21 mouse cellular contexts compared by ENCODE assay signal in the genomic region with DNA sequence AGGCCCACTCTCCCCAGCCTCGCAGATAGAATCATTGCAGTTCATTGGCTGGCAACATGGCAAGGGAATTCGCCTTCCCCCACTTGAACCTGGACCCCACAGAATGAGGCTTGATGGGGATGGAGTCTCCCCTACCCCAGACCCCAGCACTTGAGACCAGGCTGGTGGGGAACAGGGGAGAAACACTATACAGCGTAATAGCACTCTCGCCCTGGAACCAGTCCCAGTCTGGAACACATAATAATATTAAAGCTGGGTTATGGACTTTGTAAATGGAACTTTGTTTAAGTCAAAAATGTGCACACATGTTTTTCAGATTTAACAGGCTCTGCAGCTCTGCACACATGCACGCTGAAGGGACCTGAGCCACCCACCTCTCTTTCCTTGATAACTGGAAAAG. TPM values are rescaled to one million over a fixed set of nuclear protein-coding genes. Genes with fewer than 3 reads are reported as not detected.
DNase-seq lines count a peak whose midpoint lies in the region; ATAC-seq and TF ChIP-seq lines count a peak whose summit lies in the region.
"Had no signal": no experiment of that assay in that cellular context is flagged by ENCODE, and none has a peak within 500 bp of the region (broad histone marks: within the 10 kb centered on the region; RNA-seq: fewer than 3 reads in every experiment).

No protein-coding gene starts in this region.

- no peaks in the 10 kb centered on the region for H3K36me3 ChIP-seq in hindbrain, embryonic 12.5 days
- H3K36me3 ChIP-seq in hindbrain, embryonic 10.5 days = peaks cover 28% of the 10 kb centered on the region
- H3K36me3 ChIP-seq in embryonic facial prominence, embryonic 13.5 days = no peaks in the 10 kb centered on the region
- no peaks in the 10 kb centered on the region for H3K36me3 ChIP-seq in embryonic facial prominence, embryonic 14.5 days (ENCODE audit: control insufficient read depth, insufficient read depth, low read length)
- no peaks in the 10 kb centered on the region for H3K36me3 ChIP-seq in limb, embryonic 14.5 days (ENCODE audit: control insufficient read depth, insufficient read depth, low read length)
- H3K36me3 ChIP-seq: forebrain, embryonic 15.5 days; heart, embryonic 10.5 days; heart, embryonic 15.5 days had no signal

- 80% methylated on average over 5 of the region's 5 CpGs for WGBS in hindbrain, embryonic 12.5 days
- 95% methylated on average over 5 of the region's 5 CpGs for WGBS in hindbrain, embryonic 10.5 days
- WGBS in embryonic facial prominence, embryonic 13.5 days = 42% methylated on average over 5 of the region's 5 CpGs
- 36% methylated on average over 5 of the region's 5 CpGs for WGBS in embryonic facial prominence, embryonic 14.5 days
- 31% methylated on average over 5 of the region's 5 CpGs for WGBS in limb, embryonic 14.5 days

- H3K4me3 ChIP-seq in hindbrain, embryonic 12.5 days = no peak overlapping the region
- H3K4me3 ChIP-seq in hindbrain, embryonic 10.5 days = no peak overlapping the region
- H3K4me3 ChIP-seq in embryonic facial prominence, embryonic 13.5 days = no peak overlapping the region
- no peak overlapping the region for H3K4me3 ChIP-seq in embryonic facial prominence, embryonic 14.5 days (ENCODE audit: low read depth, low read length)
- H3K4me3 ChIP-seq in limb, embryonic 14.5 days (replicated peaks; ENCODE audit: low read length) = no peak overlapping the region
- H3K4me3 ChIP-seq: erythroblast, embryonic 14.5 days; forebrain, embryonic 15.5 days; heart, embryonic 10.5 days; heart, embryonic 15.5 days had no signal

- H3K9me3 ChIP-seq in hindbrain, embryonic 12.5 days (replicated peaks) = no peaks in the 10 kb centered on the region
- no peaks in the 10 kb centered on the region for H3K9me3 ChIP-seq in hindbrain, embryonic 10.5 days
- no peaks in the 10 kb centered on the region for H3K9me3 ChIP-seq in embryonic facial prominence, embryonic 13.5 days
- no peaks in the 10 kb centered on the region for H3K9me3 ChIP-seq in embryonic facial prominence, embryonic 14.5 days (ENCODE audit: control insufficient read depth, low read length)
- no peaks in the 10 kb centered on the region for H3K9me3 ChIP-seq in limb, embryonic 14.5 days (ENCODE audit: control insufficient read depth, low read length)
- H3K9me3 ChIP-seq: forebrain, embryonic 15.5 days; heart, embryonic 10.5 days; heart, embryonic 15.5 days had no signal

- no peak for ATAC-seq in hindbrain, embryonic 12.5 days (ENCODE audit: low FRiP score)
- ATAC-seq in embryonic facial prominence, embryonic 13.5 days (ENCODE audit: insufficient number of reproducible peaks, insufficient read depth, low FRiP score, low TSS enrichment, low read depth) = peak; percentile 73; the same call in 1 of the 2 replicates
- peak; percentile 82 for ATAC-seq in embryonic facial prominence, embryonic 14.5 days (ENCODE audit: low read depth)
- ATAC-seq in limb, embryonic 14.5 days (ENCODE audit: low FRiP score, low read depth) = peak; percentile 89
- no peak for ATAC-seq in monocyte, adult 5-6 weeks (replicated peaks; ENCODE audit: insufficient number of reproducible peaks, low FRiP score, low TSS enrichment, poor library complexity, severe bottlenecking)
- ATAC-seq: forebrain, embryonic 15.5 days had no signal

- H3K27ac ChIP-seq in hindbrain, embryonic 12.5 days = peak overlapping the region; percentile 45; the same call in 1 of the 2 replicates
- no peak overlapping the region for H3K27ac ChIP-seq in hindbrain, embryonic 10.5 days
- peak overlapping the region; percentile 95 for H3K27ac ChIP-seq in embryonic facial prominence, embryonic 13.5 days
- H3K27ac ChIP-seq in embryonic facial prominence, embryonic 14.5 days (replicated peaks; ENCODE audit: low read depth, low read length) = peak overlapping the region; percentile 81
- peak overlapping the region; percentile 82 for H3K27ac ChIP-seq in limb, embryonic 14.5 days (replicated peaks; ENCODE audit: low read depth, low read length)
- H3K27ac ChIP-seq: forebrain, embryonic 15.5 days; heart, embryonic 10.5 days; heart, embryonic 15.5 days had no signal

- peaks cover 25% of the 10 kb centered on the region for H3K4me1 ChIP-seq in hindbrain, embryonic 12.5 days
- H3K4me1 ChIP-seq in hindbrain, embryonic 10.5 days (replicated peaks) = peaks cover 47% of the 10 kb centered on the region
- peaks cover 70% of the 10 kb centered on the region for H3K4me1 ChIP-seq in embryonic facial prominence, embryonic 13.5 days
- peaks cover 27% of the 10 kb centered on the region for H3K4me1 ChIP-seq in embryonic facial prominence, embryonic 14.5 days (ENCODE audit: control insufficient read depth, insufficient read depth, low read length)
- peaks cover 40% of the 10 kb centered on the region for H3K4me1 ChIP-seq in limb, embryonic 14.5 days (ENCODE audit: control insufficient read depth, insufficient read depth, low read length)
- H3K4me1 ChIP-seq: forebrain, embryonic 15.5 days; heart, embryonic 15.5 days had no signal

- no peak for DNase-seq in hindbrain, embryonic 10.5 days (ENCODE audit: low spot score)
- peak; percentile 87 for DNase-seq in embryonic facial prominence, embryonic 14.5 days (ENCODE audit: low spot score)
- DNase-seq in limb, embryonic 14.5 days (ENCODE audit: low spot score) = peak; percentile 86
- no peak for DNase-seq in left cerebral cortex, adult 18-20 months (ENCODE audit: low spot score in 2 of 2)
- no peak for DNase-seq in urinary bladder, adult 18-20 months (ENCODE audit: low spot score in 2 of 2)
- DNase-seq: adrenal gland, adult 2 months; adrenal gland, postnatal 25 days; cerebellum, adult 18-20 months; cerebellum, adult 9-11 months; cerebellum, postnatal 36 days; gastrocnemius, postnatal 10 days; heart, adult 18-20 months; heart, postnatal 14 days had no signal

- no peak overlapping the region for H3K4me2 ChIP-seq in hindbrain, embryonic 12.5 days (replicated peaks)
- H3K4me2 ChIP-seq in embryonic facial prominence, embryonic 13.5 days = peak overlapping the region; percentile 16
- H3K4me2 ChIP-seq in embryonic facial prominence, embryonic 14.5 days (ENCODE audit: low read depth, low read length) = no peak overlapping the region
- no peak overlapping the region; the same call in 1 of the 2 replicates for H3K4me2 ChIP-seq in limb, embryonic 14.5 days (replicated peaks; ENCODE audit: low read depth, low read length, severe bottlenecking)
- H3K4me2 ChIP-seq: forebrain, embryonic 15.5 days; heart, embryonic 15.5 days had no signal

- H3K9ac ChIP-seq in hindbrain, embryonic 12.5 days = no peak overlapping the region
- no peak overlapping the region for H3K9ac ChIP-seq in embryonic facial prominence, embryonic 13.5 days
- no peak overlapping the region for H3K9ac ChIP-seq in embryonic facial prominence, embryonic 14.5 days (ENCODE audit: low read depth, low read length)
- H3K9ac ChIP-seq in limb, embryonic 14.5 days (ENCODE audit: low read depth, low read length, severe bottlenecking) = no peak overlapping the region
- H3K9ac ChIP-seq: forebrain, embryonic 15.5 days; heart, embryonic 15.5 days had no signal

- H3K27me3 ChIP-seq in hindbrain, embryonic 12.5 days = no peaks in the 10 kb centered on the region
- no peaks in the 10 kb centered on the region for H3K27me3 ChIP-seq in hindbrain, embryonic 10.5 days (ENCODE audit: insufficient read depth, poor library complexity, severe bottlenecking)
- H3K27me3 ChIP-seq in embryonic facial prominence, embryonic 13.5 days = no peaks in the 10 kb centered on the region
- H3K27me3 ChIP-seq in embryonic facial prominence, embryonic 14.5 days (replicated peaks; ENCODE audit: control insufficient read depth, insufficient read depth, low read length) = no peaks in the 10 kb centered on the region
- no peaks in the 10 kb centered on the region for H3K27me3 ChIP-seq in limb, embryonic 14.5 days (ENCODE audit: control insufficient read depth, insufficient read depth, low read length)
- H3K27me3 ChIP-seq: forebrain, embryonic 15.5 days; heart, embryonic 15.5 days had no signal

- no peak for TF ChIP-seq POLR2A in limb, embryonic 14.5 days (IDR thresholded peaks at IDR 0.05; ENCODE audit: borderline replicate concordance, extremely low read depth, insufficient read depth, insufficient read length)

RNA-seq across cellular contexts. Expression of gene Zfp423, which starts 54.0 kb away (rescaled TPM):
- 58.1 and 63.0 TPM in 2 replicates for polyA plus RNA-seq in hindbrain, embryonic 12.5 days (2016; fragmentation: Nextera tagmentation; extraction: Ambion mirVana)
- polyA plus RNA-seq in hindbrain, embryonic 10.5 days (2016; fragmentation: Nextera tagmentation; extraction: Ambion mirVana) = 32.8 and 41.3 TPM in 2 replicates
- polyA plus RNA-seq in embryonic facial prominence, embryonic 13.5 days (2015; fragmentation: Nextera tagmentation; extraction: Ambion mirVana) = 30.5 and 33.3 TPM in 2 replicates
- polyA plus RNA-seq in embryonic facial prominence, embryonic 14.5 days (2014; fragmentation: Nextera tagmentation; extraction: Ambion mirVana) = 23.1 and 24.8 TPM in 2 replicates
- polyA plus RNA-seq in limb, embryonic 14.5 days (2012; rRNA removed) = 46.4 and 59.9 TPM in 2 replicates
- polyA plus RNA-seq in limb, embryonic 14.5 days (2014; fragmentation: Nextera tagmentation; extraction: Ambion mirVana) = 24.4 and 33.2 TPM in 2 replicates
- 10 to 100 TPM; 22.2 to 28.8 TPM for total RNA-seq in left cerebral cortex, adult 18-20 months (2021)
- not detected in 3 replicates for total RNA-seq in monocyte, adult 5-6 weeks (2017)
- total RNA-seq: hematopoietic stem cell, adult 5-6 weeks had no signal
- polyA plus RNA-seq: erythroblast, embryonic 14.5 days had no signal

Comparison
In these comparisons a context has a peak if more than half of its experiments do, and no peak if none do; other contexts are left out.
1. ATAC-seq: peak in embryonic facial prominence, embryonic 13.5 days (single experiment), embryonic facial prominence, embryonic 14.5 days (single experiment) and limb, embryonic 14.5 days (single experiment); none in hindbrain, embryonic 12.5 days (single experiment) and monocyte, adult 5-6 weeks (single experiment).
2. DNase-seq: peak in embryonic facial prominence, embryonic 14.5 days (single experiment) and limb, embryonic 14.5 days (single experiment); none in hindbrain, embryonic 10.5 days (single experiment), left cerebral cortex, adult 18-20 months (0 of 2) and urinary bladder, adult 18-20 months (0 of 2).